Mouse (Mus musculus) layer of hippocampus, adult 6 months (tissue): ENCODE data around the gene Tmem132b. TPM values are rescaled to one million over a fixed set of nuclear protein-coding genes. Genes with fewer than 3 reads are reported as not detected.

Source experiments
- long read RNA-seq, 2 experiments: library from polyadenylated mRNA; unstranded; transcript quantifications; one replicate each; pipeline ENCODE4 v2.0.0; 2019 to 2020
- polyA plus RNA-seq: library from polyadenylated mRNA; unstranded; fragments of <200 nt; fragmentation: Nextera tagmentation; gene quantifications from 2 replicates; pipeline ENCODE4 v1.2.3, GENCODE M21; 2021

Tmem132b gene
- 6.5 and 7.5 TPM in 2 replicates for polyA plus RNA-seq
- long read RNA-seq, experiment 1, full-length matches to known transcripts, result 2 of 70 reads
- long read RNA-seq, experiment 1, partial matches to known transcripts, result 44 of 70 reads
- long read RNA-seq, experiment 1, other reads (novel, unspliced or antisense), result 24 of 70 reads
- long read RNA-seq, experiment 2, full-length matches to known transcripts, result 2 of 48 reads
- long read RNA-seq, experiment 2, partial matches to known transcripts, result 5 of 48 reads
- long read RNA-seq, experiment 2, other reads (novel, unspliced or antisense), result 41 of 48 reads

DNA sequence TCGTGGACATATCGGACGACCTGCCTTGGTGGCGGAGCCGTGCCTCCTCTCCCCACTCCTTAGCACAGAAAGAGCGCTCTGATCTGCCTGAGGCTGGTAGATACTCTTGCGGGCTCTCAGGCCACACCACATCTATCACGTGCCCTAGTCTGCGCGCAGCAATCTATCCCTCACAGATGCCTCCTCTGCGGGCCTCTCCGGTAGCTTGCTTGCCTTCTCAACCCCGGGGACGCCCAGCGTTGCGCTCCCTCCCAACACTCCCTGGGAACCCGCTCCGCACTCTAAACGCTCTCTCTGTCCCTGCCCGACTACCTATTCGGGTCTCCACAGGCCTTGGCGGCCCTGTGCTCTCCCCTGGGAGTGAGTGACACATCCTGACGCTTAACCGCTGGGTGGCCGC is at the start of gene Tmem132b:
Gene Tmem132b, plus strand, starts transcription at position 141 of the 400 bp plus-strand sequence.

Other genes with a start within 250 kb of the Tmem132b start
- 15.3 and 18.3 TPM in 2 replicates for gene Scarb1, start 190.7 kb upstream of the Tmem132b start, polyA plus RNA-seq
- 0.15 TPM in 1 of 2 replicates, not detected in the other for gene Gm10382, start 142.5 kb upstream of the Tmem132b start, polyA plus RNA-seq
- 318 and 325 TPM in 2 replicates for gene Ubc, start 141.6 kb upstream of the Tmem132b start, polyA plus RNA-seq
- 4.8 and 5.2 TPM in 2 replicates for gene Dhx37, start 97.7 kb upstream of the Tmem132b start, polyA plus RNA-seq
- 69.5 and 91.6 TPM in 2 replicates for gene Bri3bp, start 90.2 kb upstream of the Tmem132b start, polyA plus RNA-seq
- gene Aacs, start 56.0 kb upstream of the Tmem132b start, polyA plus RNA-seq, result 17.4 and 20.4 TPM in 2 replicates